Mouse (Mus musculus) right cerebral cortex, postnatal 25 days (tissue): ENCODE results near the gene Rbks.
"Not testable (repeated sequence)": the region's sequence is repeated elsewhere in the genome, so short reads cannot be mapped to it uniquely, and the experiment has no call there.

ENCODE experiments used
- DNase-seq: peaks from one replicate; pipeline ENCODE4 v3.0.0; 2022

Rbks gene

DNA sequence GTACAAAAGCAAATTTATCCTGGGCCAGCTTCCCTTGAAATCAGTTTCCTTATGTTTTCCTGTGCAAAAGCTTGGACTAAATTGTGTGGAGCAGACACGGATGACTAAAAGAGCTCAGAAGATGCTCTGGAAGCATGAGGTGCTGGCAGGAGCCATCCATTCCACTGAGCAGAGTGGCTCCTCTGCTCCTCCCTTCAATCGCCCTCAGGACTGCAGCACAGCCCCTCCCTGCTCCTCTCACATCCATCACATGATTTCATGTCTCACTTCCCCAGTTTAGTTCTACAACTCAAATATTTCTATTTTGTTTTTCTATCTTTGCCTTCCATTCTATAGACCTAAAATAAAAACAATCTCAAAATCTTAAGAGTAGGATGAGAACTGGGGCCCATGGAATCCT, 26.3 kb downstream of the Rbks start:
- no peak for DNase-seq

DNA sequence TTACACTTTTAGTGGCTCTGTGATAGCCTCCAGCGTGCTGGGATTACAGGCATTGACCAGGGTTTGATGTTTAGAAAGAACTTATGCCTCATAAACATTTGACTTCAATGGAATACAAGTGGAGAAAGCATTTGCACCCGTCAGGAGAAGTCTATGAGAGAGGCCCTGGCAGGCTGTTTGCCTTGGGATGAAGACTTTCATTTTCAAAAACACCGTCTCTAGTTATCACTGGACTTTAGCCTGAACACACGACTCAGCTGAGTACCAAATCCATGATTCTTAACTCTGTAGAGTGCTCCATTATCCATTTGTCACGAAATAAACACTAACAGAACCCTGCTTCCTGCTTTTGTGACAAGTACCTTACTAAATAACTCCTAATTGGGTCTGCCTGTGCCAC, 27.4 kb downstream of the Rbks start:
- DNase-seq = no peak

DNA sequence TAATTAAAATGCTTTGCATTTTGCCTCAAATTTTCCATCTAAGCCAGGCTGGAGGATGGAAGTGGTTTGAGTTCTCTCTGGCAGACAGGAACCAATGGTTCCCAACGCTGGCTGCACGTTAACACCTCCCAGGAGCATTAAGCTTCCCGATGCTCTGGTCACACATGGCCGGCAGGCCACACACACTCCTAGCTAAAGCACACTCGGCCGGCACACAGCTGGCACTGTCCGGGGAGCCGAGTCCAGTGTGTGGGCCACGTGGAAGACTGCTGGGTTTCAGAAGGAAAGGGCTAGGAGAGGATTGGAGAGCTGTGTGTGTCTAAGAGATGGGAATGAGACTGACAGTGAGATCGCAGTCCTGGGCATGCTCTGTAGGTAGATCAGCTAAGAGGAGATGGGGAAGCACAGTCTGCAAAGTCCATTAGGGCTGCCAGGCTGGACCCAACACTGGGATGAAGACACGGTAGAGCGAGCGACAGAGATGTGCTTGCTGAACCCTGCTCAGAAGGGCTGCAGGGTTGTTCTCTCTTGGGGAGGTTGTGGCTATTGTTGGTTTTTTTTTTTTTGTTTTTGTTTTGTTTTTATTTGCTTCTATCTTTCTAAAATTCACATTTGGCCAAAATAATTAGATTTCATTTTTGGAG, 29.0 kb downstream of the Rbks start:
- DNase-seq = no peak

DNA sequence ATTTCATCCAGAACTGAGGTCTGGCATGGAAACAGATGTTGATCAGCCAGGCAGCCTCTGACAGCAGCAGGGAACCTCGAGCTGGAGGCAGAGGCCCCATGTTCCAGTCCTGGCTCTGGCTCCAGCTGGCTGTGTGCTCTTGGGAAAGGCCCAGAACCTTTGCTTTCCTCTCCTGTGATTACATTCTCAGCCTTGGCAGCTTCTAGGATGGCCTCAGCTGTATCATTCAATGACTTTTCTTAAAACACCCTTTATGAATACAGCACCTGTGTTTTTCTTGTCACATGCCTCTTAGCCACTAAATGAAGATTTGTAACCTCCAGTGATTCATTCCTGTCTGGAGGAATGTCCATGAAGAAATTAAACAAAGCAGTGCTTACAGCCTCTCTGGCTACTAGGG, 31.3 kb downstream of the Rbks start:
- DNase-seq = no peak

DNA sequence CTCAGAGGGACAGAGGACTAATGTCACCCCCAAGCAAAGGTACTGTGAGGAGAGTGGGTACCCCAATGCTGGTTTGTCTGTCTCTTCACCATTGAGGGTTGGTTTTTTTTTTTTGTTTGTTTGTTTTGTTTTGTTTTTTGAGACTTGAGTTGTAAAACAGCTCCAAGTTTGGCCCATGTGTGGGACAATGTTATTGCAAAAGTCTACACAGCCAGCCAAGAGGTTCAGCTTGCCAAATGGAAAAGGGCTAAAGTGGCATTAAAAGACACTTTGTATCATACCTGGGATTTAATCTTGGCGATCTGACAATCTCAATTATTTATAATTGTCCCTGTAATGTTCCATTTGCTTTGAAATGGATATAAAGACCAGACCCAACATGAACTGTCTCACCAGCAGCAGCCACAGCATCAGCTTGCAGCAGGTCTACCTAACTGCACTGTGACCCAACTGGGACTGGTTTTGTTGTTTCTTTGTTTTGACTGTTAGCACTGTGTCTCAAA, 41.7 kb downstream of the Rbks start:
- no peak for DNase-seq

DNA sequence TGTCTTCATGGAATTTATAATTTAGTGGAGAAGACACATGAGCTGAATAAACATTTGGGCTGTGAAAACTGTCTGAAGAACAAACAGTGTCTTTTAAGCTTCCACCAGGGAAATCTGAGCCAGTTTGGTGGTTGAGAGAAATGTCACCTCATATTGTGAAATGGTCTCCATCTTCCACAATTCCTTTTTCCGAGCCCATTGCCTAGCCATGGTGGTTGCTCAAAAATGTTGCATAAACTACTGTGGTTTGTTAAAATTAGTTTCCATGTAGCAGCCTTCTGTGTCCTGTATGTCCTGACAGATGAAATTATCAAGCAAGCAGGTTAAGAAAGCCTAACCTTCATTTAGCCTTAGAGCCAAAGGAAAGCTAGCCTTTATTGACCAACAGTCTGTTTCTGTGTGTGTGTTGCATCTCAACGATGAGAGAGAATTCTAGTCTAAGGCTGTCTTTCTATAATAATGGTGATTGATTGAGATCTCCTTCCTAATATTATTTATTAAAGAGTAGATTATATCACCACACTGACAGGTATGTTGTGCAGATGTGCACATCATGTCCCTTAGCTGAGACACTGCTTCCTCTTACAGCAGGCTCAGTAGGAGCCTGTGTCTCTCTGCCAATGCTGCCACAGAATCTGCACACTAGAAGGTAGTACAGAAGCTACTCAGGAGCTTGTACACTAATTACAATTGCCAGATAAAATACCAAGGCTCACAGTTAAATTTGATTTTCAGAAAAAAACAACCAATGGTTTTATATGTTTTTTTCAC, 46.7 kb downstream of the Rbks start:
- no peak for DNase-seq

DNA sequence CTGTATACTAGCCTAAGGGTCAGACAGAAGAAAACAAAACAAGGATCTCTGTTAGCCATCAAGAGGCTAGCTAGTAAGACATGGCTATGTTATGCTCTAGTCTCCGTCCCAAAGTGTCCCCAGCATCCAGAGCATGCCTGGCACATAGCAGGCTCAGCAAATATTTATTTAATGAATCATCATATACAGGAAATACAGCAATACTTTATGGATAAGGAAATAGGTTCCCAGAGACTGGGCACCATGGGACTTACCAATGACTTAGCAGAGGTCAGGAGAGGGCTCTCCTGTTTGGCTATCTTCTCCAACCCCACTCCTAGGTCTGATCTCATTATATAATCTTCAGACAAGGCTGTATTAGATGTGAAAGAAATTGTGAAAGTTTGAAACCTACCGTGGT, 50.1 kb downstream of the Rbks start:
- no peak for DNase-seq

DNA sequence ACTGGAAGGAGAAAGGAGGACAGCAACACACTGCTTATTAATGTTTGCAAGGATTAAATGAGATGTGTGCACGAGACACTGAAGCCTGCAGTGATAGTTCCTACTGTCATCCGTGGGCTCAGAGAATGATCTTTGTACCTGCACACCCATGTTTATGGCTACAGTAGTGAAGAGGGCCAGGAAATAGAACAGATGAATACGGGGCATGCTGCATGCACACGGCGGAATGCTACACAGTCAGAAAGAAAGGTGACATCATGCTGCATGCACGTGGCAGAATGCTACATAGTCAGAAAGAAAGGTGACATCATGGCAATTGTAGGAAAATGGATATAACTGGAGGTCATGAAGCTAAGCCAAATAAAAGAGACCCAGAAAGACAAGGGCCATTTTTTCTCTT, 50.9 kb downstream of the Rbks start:
- DNase-seq = no peak

DNA sequence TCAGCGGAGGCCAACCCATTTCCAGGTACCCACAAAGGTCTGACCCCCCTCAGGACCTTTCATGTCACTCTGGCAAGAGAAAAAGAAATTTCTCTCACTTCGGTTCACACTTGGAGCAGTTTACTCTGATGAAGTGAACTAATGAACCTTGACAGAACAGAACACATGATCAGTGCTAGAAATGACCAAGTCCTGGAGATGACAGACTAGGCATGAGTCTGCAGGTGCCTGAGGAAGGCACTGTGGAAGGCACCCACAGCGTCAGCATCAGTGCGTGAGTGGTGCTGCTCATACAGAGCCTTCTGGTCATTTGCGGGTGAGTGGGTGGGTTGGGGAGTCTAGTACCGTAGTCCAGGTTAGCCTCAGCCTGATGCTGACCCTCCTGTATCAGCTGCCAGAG, 51.6 kb downstream of the Rbks start:
- DNase-seq = no peak

DNA sequence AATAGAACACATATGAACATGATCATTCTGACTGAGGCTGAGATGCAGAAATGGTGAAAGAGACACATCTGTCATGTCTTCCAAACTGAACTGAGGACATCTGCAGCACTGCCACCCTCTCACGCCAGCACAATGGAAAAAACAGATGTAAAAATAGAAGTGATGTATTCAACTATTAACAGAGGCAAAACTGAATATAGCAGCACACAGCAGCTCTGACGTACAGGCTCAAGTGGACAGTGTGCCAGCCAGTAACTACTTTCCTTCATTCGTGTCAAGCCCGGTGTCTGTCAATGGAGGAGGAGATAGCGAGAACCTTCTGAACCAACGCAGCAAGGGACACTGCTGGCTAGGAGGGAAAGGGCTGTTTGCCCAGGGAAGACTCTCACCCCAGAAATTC, 52.6 kb downstream of the Rbks start:
- DNase-seq = no peak

DNA sequence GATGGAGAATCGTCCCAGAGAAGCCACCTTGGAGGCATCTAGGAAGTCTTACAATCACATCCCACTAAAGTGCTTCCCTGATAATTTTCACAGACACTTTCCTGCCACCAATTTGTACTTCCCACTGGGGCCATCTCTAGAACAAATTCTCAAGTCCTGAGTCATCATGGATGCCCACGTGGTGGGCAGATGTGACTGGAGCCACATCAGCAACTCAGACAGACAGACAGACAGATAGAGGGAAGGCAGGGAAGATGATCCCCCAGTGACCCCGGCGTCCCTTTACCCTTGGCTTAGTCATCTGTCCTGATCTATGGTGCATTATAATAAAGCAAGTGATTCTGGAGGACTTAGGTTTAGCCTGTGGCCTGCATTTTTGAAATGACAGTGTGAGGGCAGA, 53.2 kb downstream of the Rbks start:
- DNase-seq = no peak

DNA sequence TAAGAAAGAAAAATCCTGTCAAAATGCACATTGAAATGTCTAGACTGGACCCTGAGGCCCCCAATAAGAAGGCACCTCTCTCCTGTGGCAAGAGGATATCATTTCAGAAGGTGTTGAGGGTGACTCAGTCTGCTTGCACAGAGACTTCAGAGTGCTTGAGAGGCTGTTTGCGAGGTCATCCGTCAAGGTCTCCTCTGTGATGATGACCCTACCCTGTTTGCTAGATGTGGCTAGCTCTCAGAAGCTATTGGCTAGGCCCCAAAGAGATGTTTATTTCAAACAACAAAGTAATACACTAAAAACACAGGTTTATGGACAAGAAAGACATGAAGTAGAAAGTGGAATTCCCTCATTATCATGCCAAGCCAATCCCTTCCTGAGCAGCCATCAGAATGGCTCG, 55.1 kb downstream of the Rbks start:
- DNase-seq = no peak

DNA sequence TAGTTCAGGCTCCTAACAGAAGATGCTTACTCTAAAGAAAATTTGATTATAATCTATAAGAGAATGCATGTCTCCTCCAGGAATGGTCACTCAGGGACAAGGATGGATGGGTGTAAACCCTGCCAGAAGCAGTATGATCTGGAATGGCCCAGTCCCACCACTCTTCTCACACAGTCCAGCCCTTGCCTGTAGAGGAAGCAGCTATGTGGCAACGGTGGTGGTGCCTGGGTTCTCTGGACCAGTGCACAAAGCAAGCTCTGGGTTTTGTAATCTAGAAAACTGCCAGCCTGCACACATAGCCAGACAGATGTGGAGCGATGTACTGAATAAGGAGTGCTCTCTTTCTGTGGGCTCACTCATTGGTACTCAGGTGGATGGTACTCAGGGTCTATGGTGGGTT, 56.9 kb downstream of the Rbks start:
- DNase-seq = no peak

DNA sequence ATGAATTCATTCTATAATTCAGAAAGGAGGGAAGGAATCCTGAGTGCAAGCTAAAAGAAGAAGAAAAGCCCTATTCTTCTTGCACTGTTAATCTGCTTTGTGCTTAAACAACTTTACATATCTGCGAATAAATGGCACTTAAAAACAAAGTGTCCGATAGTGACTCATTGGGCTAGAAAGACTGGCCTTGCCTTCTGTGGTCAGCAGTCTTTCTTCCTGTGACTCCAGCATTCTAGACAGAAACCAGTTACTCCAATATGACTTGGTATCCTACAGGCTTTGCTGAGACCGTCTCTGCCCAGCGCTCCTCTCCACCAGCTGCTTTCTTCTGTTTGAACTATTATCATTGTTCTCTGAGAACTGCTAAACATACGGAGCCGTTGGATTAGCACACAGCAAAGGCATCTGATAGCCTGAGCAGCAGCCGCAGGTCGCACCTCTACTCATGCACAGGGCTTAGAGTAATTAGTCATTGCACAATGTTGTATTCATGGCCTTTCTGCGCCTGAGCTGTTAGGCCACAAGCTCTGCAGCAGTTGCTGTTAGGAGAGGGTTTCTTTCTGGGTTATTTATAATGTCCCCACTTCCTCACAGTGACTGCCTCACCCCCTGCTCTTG, 60.7 kb downstream of the Rbks start:
- DNase-seq = no peak

DNA sequence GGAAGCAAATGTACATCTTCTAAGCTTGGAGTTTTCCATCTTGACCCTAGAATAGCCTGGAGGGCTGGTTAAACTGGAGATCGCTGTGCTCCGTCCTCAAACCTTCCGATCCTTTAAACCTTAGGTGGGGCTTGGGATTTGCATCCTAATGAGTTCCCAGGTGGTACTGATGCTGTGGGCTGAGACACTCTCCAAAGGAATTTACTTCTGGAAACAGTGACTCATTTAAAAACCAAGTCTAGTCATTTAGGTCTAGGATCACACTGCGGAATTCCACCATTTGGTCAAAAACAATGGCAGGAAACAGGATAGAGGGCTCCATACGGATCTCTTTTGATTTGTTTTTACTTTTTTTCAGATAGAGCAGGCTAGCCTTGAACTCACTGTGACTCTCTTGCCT, 62.7 kb downstream of the Rbks start:
- DNase-seq = no peak

DNA sequence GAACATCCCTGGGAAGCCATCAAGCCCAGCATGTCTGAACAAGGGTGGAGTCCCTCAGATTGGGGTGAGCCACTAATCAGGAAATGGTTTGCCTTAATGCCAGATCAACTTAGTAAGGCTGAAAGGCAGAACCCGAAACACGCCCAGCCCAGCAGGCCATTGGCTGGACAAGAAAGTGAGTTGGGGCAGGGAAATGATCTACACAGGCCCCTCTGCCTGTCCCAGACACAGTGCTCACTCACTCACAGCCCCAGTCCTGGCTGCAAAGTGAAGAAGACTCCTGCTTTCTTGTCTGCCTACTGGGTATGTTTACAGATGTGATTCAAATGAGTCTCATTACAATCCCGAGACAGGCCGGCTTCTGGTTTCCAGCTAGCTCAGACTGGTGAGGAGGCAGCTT, 63.3 kb downstream of the Rbks start:
- DNase-seq = no peak

DNA sequence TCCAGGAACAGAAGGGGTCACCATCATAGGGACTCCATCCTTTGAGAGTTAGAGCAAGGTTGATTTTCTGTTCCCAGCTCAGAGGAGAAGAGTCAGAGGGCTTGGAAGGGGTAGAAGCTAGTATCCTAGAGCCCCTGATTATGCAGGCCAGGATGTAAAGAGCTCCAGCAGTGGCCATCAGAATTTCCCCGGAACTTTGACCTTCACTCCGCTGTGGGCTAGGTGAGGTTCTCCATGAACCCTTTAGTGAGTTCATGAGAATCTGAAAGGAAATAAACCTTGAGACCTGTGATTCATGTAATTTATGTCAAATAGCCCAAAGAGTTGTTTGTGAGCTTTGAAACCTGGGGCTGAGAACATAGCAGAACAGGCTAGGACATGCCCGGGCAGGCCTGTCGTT, 66.3 kb downstream of the Rbks start:
- not testable (repeated sequence) for DNase-seq

DNA sequence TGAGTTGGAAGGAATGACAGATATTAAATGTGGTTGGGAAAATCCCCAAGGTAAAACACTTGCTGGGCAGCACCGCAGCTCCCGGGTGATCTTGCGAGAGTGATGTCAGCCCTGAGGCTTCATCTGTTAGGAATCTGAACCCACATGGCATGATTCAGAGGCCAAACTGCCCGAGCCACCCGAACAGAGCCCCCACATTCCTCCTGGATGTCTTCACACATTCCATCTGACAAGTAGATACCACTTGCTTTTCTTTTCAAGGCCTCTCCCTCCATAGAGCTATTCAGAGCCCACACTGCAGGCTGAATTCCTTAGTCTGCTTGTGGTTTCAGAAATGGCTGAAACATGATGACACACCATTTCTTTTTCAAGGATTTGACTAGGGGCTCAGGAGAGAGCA, 67.4 kb downstream of the Rbks start:
- no peak for DNase-seq

DNA sequence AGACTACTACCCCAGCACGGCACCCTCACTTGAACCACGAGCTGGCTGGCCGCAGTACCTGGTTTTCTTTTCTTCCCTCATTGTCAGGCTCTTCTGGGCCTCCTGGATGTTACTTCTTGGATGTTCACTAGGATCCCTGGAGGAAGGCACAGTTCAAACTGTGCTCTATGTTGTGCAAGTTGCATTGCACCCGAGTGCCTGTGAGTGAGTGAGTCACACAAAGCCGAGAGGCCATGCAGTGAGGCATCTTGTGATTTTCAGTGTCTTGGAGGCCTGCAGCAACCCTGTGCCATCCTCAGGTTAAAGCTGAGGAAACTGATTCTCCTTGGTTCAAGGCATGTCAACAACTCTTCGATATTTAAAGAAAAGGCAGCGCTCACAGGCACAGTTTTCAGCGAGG, 68.9 kb downstream of the Rbks start:
- no peak for DNase-seq

DNA sequence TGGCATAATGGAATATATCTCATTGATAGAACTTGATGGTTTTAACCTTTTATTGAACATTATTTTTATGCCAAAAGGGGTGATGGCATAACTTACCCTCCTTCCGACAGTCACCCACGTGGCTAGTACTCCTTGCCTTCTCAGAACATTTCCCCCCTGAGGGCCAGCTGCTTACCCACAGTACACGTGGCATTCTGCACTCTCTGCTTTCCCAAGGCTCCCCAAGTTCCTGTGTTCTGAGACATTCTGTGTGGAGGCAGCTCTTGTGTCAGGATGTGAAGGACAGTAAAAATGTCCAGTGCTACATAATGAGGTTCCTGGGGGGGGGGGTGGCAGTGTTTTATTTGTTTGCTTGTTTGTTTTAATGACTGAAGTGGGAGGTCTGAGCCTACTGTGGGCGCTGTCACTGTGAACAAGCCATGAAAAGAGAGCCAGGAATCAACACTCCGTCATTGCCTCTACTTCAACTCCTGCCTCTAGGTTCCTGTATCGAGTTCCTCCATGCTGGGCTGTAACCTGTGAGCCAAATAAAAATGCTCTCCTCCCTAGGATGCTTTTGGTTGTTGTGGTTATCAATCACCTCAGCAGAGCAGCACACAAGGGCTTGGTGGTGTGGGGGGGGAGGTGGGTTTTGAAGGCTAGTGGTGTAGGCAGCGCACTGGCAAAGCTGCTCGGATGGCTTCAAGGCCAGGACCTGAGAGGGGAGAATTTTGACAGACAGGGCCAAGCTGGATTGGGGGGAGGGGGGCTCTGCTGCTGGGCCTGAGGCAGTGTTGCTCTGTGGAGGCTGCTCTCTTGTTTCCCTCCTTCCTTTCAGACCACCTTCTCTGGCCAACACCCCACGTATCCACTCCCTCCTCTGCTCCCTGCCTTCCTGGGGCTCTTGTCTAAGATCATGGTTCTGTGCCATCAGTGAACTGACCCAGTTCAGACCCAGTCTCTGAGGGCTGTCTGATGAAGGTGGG, 69.6 kb downstream of the Rbks start:
- DNase-seq = no peak

DNA sequence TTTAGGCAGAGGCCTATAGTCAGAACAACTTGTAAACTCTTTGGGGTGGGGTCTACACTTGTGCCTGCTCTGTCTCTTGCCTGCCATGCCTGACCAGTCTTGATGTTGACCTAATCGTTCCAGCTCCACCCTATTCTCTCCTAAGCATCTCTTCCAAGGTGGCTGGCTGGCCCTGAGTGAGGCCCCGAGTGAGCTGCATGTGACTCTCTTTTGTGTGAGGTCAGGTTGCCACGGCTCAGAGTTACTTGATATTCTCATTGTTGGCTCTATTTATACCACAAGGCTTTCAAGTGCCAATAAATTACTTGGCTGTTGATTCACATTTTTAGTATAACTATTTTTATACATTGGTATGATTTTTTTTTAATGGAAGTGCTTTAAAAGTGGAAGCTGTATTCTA, 70.3 kb downstream of the Rbks start:
- no peak for DNase-seq

DNA sequence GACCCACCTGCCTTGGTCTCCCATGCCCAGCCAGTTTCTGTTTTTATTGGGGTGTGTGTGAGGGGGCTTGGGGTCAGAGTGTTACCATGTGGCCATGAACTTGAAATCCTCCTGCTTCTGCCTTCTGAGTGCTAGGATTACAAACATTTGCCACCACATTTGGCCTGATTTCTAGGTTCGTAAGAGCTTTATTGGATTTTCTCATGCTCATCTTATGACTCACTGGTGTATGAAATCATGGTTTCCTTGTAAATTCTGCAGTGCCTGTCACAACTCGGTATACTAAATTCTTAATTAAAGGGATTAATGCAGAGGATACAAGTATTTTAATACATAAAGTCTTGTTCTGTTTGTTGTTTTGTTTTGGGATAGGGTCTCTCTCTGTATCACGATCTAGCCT, 77.1 kb downstream of the Rbks start:
- DNase-seq = no peak

DNA sequence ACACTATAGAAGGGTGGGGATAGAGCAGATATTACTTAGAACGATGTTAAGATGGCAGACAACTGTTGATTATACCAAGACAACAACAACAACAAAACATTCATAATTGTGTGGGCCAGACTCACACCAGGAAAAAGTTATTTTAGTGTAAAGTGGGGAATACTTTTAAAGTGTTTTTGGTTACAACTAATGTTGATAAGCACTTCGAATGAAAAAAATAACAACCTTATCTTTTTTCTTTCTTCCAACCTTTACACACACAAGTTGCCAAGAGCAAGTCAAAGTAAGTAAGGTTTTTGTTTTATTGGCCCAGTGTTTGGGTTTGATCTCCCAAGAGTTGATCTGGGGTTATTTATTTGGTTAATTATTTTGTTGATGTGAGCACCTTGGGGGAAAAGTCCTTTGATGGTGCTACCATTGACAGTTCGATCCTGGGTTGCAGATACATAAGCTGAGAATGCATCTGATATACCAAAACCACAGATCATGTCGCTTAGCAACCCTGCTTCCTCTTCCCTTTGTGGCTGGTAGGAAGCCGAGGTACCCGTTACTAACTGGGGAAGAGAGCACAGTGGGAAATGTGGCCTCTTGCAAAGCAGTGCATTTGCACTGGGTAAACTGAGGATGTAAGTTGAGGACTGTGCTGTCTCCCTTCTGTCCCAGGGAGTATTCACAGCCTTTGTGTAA, 82.9 kb downstream of the Rbks start:
- DNase-seq = no peak
